Mouse (Mus musculus) CD4-positive naive resting alpha-beta T cell, adult 57 days (primary cell): ENCODE results near the gene Crcp. TPM values are rescaled to one million over a fixed set of nuclear protein-coding genes. Genes with fewer than 3 reads are reported as not detected.

Source experiments
- total RNA-seq: library from RNA; stranded (reverse); gene quantifications from one replicate; pipeline ENCODE4 v1.2.4, GENCODE M21; 2023

Gene Crcp
- total RNA-seq = 18.3 TPM

GRCm38 (mm10) chr5:130029142-130029897, at the start of gene Crcp, which contains the start of gene Asl:
Gene Crcp, plus strand, starts transcription at chr5:130029290.
Gene Asl, minus strand, starts transcription at chr5:130029247.

DNA sequence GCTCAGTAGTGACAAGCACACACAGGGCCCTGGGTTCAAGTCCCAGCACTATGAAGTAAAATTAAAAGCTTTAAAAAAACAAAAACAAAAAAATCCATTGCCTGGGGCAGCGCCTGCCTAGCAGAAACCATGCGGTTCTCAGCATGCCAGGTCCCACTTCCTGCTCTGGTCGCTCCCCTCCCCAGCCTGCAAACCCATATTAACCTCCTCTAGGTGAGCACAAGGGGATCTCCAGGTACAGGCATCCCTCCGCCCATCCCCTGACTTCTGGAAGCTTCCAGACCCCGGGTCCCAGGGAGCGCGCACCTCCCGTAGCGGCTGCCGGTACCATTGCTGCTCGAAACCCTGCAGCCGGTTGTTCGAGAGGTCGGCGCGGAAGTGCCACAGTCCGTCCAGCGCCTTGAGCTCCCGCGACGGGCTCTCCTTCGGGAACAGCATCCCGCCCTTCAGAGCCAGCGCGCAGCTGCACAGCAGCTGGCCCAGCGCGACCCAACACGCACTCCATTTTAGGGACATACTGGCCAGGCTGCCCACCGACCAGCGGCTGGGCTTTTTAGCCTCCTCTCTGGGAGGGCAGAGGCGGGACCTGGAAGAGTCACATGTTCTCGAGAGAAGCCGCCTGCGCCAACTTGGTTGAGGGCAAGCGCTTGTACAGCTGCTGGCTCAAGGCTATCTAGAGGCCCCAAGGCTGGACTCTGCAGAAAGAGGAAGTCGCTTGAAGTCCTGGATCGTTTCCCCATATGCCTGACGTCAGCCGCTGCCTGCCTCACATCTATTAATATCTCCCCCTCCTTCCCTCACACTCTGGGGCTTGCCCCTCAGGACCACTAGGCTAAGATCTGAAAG, 26.6 kb upstream of the Crcp start, which contains the start of gene Gusb:
TSS of gene Gusb (minus strand) at position 749 of the 846 bp plus-strand sequence.

DNA sequence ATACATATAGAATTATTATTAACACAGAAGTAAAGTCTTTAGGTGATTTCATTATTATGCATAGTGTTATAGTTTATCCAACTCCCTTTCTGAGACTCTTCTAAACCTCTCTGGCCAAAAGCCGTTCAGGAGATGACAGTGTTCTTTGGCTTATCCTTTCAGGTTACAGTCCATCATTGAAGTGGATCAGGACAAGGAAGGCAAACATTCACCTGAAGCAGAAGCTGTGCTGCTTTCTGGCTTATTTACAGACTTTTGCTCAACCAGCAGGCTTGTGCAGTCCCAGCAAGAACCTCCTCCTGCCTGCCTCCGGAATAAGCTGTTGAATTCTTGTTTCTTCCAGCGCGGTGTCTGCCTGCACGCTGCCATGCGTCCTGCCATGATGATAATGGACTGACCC, 43.9 kb downstream of the Crcp start, which contains the start of gene Tpst1:
TSS of gene Tpst1 (plus strand) at position 301 of the 400 bp plus-strand sequence.

Other genes with a start within 250 kb of the Crcp start
- gene Psph, start 241.8 kb upstream of the Crcp start, total RNA-seq = 17.0 TPM
- gene Sumf2, start 182.3 kb upstream of the Crcp start, total RNA-seq = 30.1 TPM
- gene Chchd2, start 141.8 kb upstream of the Crcp start, total RNA-seq = 159 TPM
- 0.89 TPM for gene Zbed5, start 133.6 kb upstream of the Crcp start, total RNA-seq
- 0.68 TPM for gene Phkg1, start 130.7 kb upstream of the Crcp start, total RNA-seq
- 2.3 TPM for gene Nupr1l, start 120.8 kb upstream of the Crcp start, total RNA-seq
- gene Vkorc1l1, start 87.3 kb upstream of the Crcp start, total RNA-seq = 10.6 TPM
- gene Gusb, start 26.2 kb upstream of the Crcp start, total RNA-seq = 25.3 TPM
- 18.3 TPM for gene Asl, start within 50 bp of the Crcp start, total RNA-seq
- 5.3 TPM for gene Tpst1, start 44.0 kb downstream of the Crcp start, total RNA-seq
- gene Kctd7, start 115.6 kb downstream of the Crcp start, total RNA-seq = 4.9 TPM
- 35.3 TPM for gene Rabgef1, start 142.5 kb downstream of the Crcp start, total RNA-seq
- 68.8 TPM for gene Tmem248, start 187.8 kb downstream of the Crcp start, total RNA-seq
- gene Sbds, start 226.2 kb downstream of the Crcp start, total RNA-seq = 79.5 TPM
- 27.8 TPM for gene Tyw1, start 226.3 kb downstream of the Crcp start, total RNA-seq